8 mouse cellular contexts compared by ENCODE assay signal in the genomic region with DNA sequence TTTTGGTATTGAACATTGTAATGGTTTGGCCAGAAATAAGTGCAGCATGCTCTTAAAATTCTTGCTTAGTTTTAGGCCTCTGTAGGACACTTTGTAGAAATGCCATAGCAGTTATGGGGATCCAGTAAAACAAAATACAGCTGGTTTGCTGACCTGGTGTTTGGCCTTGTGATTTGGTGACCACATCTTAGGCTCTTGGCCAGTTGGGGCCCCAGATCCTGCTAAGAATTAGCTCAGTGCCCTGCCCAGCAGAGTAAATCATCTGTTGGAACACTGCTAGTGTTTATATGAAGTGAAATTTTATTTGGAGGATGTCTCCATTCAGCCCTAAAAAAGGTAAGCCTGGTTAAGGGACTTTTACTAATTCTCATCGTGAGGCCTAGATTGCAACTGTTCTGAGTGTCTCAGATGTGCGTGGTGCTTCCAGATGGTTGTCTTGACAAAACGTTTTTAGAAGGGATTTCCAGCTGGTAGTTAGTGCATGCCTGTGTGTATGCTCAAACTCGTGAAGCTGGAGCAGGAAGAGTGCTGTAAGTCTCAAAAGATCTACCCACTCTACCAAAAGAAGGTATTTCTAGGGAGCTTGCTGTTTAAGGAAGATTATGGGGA. TPM values are rescaled to one million over a fixed set of nuclear protein-coding genes. Genes with fewer than 3 reads are reported as not detected.
DNase-seq lines count a peak whose midpoint lies in the region; ATAC-seq and TF ChIP-seq lines count a peak whose summit lies in the region.

No protein-coding gene starts in this region.

- no peak for TF ChIP-seq POLR2A in kidney, adult 2 months (IDR thresholded peaks at IDR 0.05; ENCODE audit: low read depth, low read length)

- peak; percentile 92 for DNase-seq in heart, adult 11 months
- no peak for DNase-seq in heart, adult 8-10 months (ENCODE audit: low spot score)
- peak; percentile 63 for DNase-seq in adrenal gland, postnatal 10 days
- peak; percentile 51 for DNase-seq in gastrocnemius, postnatal 25 days
- DNase-seq in kidney, adult 2 months = peak; percentile 77
- no peak for DNase-seq in spleen, postnatal 36 days (ENCODE audit: low spot score in 2 of 2)

- 3% methylated on average over 4 of the region's 4 CpGs for WGBS in kidney, adult 2 months
- 10% methylated on average over 4 of the region's 4 CpGs for WGBS in liver, embryonic 16.5 days (ENCODE audit: insufficient replicate concordance)
- 3% methylated on average over 4 of the region's 4 CpGs for WGBS in stomach, embryonic 14.5 days

- peaks cover 5% of the 10 kb centered on the region for H3K36me3 ChIP-seq in kidney, adult 2 months (ENCODE audit: control insufficient read depth, insufficient read depth, low read length)
- H3K36me3 ChIP-seq in liver, embryonic 16.5 days (ENCODE audit: control insufficient read depth, insufficient read depth) = peaks cover 3% of the 10 kb centered on the region; the same call in 1 of the 2 replicates
- H3K36me3 ChIP-seq in stomach, embryonic 14.5 days (ENCODE audit: control insufficient read depth, insufficient read depth, low read length) = peaks cover 10% of the 10 kb centered on the region

- peak overlapping the region; percentile 37 for H3K4me3 ChIP-seq in kidney, adult 2 months (ENCODE audit: insufficient read depth, low read depth, low read length)
- H3K4me3 ChIP-seq in liver, embryonic 16.5 days (ENCODE audit: low read depth, low read length) = peak overlapping the region; percentile 55
- H3K4me3 ChIP-seq in stomach, embryonic 14.5 days (ENCODE audit: low read depth, low read length) = peak overlapping the region; percentile 99

- H3K27me3 ChIP-seq in kidney, adult 2 months (replicated peaks; ENCODE audit: control insufficient read depth, insufficient read depth, low read length) = no peaks in the 10 kb centered on the region
- no peaks in the 10 kb centered on the region for H3K27me3 ChIP-seq in liver, embryonic 16.5 days (ENCODE audit: control insufficient read depth, insufficient read depth, low read depth, low read length)
- no peaks in the 10 kb centered on the region for H3K27me3 ChIP-seq in stomach, embryonic 14.5 days (ENCODE audit: control insufficient read depth, insufficient read depth, low read length)

- H3K4me2 ChIP-seq in liver, embryonic 16.5 days (ENCODE audit: low read depth, low read length) = peak overlapping the region; percentile 96
- peak overlapping the region; percentile 98 for H3K4me2 ChIP-seq in stomach, embryonic 14.5 days (replicated peaks; ENCODE audit: low read depth, low read length)

- H3K4me1 ChIP-seq in kidney, adult 2 months (ENCODE audit: control insufficient read depth, insufficient read depth, low read length) = peaks cover 32% of the 10 kb centered on the region
- peaks cover 24% of the 10 kb centered on the region for H3K4me1 ChIP-seq in liver, embryonic 16.5 days (ENCODE audit: control insufficient read depth, low read depth, low read length)
- peaks cover 29% of the 10 kb centered on the region for H3K4me1 ChIP-seq in stomach, embryonic 14.5 days (ENCODE audit: control insufficient read depth, insufficient read depth, low read length)

- no peak for TF ChIP-seq CTCF in kidney, adult 2 months (conservative IDR thresholded peaks at IDR 0.05; ENCODE audit: insufficient read depth, insufficient read length, low read depth, low read length)

- no peaks in the 10 kb centered on the region for H3K9me3 ChIP-seq in liver, embryonic 16.5 days (replicated peaks; ENCODE audit: control insufficient read depth, low read length)
- no peaks in the 10 kb centered on the region for H3K9me3 ChIP-seq in stomach, embryonic 14.5 days (ENCODE audit: control insufficient read depth, low read depth, low read length)

- no peak for ATAC-seq in liver, embryonic 16.5 days (ENCODE audit: low read depth)
- ATAC-seq in stomach, embryonic 14.5 days (ENCODE audit: insufficient number of reproducible peaks, insufficient read depth, low FRiP score, low read depth) = no peak

- peak overlapping the region; percentile 52 for H3K9ac ChIP-seq in liver, embryonic 16.5 days (ENCODE audit: low read depth, low read length)
- no peak overlapping the region; the same call in 1 of the 2 replicates for H3K9ac ChIP-seq in stomach, embryonic 14.5 days (replicated peaks; ENCODE audit: low read depth, low read length)

- peak overlapping the region; percentile 59 for H3K27ac ChIP-seq in kidney, adult 2 months (ENCODE audit: insufficient read depth, low read depth, low read length)
- H3K27ac ChIP-seq in liver, embryonic 16.5 days (ENCODE audit: low read length) = no peak overlapping the region
- H3K27ac ChIP-seq in stomach, embryonic 14.5 days (ENCODE audit: low read length) = no peak overlapping the region

RNA-seq across cellular contexts. Expression of gene Alkbh5, which starts 3.9 kb away (rescaled TPM):
- 10 to 100 TPM; 81.3 to 88.8 (median 82.6) TPM for total RNA-seq in heart, adult 8-10 months (2022)
- 10 to 100 TPM; 68.6 to 72.6 TPM for total RNA-seq in adrenal gland, postnatal 10 days (2021)
- 10 to 100 TPM; 89.1 to 99.7 TPM for total RNA-seq in gastrocnemius, postnatal 25 days (2021)
- polyA plus RNA-seq in kidney, adult 2 months (2012; rRNA removed) = 38.8 and 39.7 TPM in 2 replicates
- 15.3 and 15.4 TPM in 2 replicates for polyA plus RNA-seq in liver, embryonic 16.5 days (2015; fragmentation: Nextera tagmentation; extraction: Ambion mirVana)
- 35.1 and 35.3 TPM in 2 replicates for polyA plus RNA-seq in stomach, embryonic 14.5 days (2014; fragmentation: Nextera tagmentation; extraction: Ambion mirVana)

Comparison
In these comparisons a context has a peak if more than half of its experiments do, and no peak if none do; other contexts are left out.
1. DNase-seq: peak in heart, adult 11 months (single experiment), adrenal gland, postnatal 10 days (single experiment), gastrocnemius, postnatal 25 days (single experiment) and kidney, adult 2 months (single experiment); none in heart, adult 8-10 months (single experiment) and spleen, postnatal 36 days (0 of 2).
2. H3K4me3 ChIP-seq: peak in every context shown above with its lines; median percentile 99 in stomach, embryonic 14.5 days; 55 in liver, embryonic 16.5 days; 37 in kidney, adult 2 months.